Mouse (Mus musculus): ENCODE data around the gene Rps6.

Rps6 gene

DNA sequence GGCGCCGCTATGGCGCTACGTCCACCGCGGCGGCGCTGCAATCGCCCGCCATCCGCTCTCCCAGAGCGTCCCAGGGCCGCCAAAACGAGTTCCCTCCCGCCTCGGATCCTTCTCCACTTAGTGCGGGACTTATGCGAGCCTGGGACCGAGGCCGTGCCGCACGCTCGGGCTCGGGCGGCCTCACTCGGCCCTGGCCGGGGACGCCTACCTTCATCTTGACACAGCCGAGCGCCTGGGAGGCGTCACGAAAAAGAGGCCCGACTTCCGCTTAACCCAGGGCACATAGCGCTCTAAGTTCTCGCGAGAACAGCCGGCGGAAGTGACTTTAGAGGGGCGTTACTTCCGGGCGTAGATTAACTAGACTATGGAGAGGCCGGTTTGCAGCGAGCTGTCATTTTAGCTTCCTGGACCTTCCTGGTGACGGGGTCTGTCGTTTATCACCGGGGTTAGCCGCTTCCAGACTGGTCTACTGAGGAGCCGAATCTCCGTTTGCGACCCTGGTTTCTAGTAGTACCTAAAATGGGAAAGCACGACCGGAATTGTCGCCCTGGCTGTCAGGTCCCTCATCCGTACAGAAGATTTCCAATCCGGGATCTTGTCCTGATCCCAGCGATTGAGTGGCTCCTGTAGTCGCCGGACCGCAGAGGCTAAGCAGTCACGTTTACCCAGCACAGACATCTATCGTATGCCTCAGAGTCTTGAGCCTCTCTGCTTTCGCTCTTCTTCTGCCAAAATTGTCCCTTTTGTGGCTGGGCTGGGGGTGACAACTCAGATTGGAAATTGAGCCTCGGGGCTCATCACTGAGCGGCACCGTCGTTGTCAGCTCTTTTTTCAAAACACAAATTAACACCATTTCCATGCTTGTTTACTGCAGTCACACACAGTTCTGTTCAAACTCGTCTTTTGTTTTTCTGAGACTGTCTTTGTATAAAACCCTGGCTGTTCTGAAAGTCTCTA, at the start of gene Rps6:
Gene Rps6, minus strand, starts transcription at position 300 of the 957 bp plus-strand sequence.
- DNase-seq (ENCODE audit: low read depth): peak; percentile 91

DNA sequence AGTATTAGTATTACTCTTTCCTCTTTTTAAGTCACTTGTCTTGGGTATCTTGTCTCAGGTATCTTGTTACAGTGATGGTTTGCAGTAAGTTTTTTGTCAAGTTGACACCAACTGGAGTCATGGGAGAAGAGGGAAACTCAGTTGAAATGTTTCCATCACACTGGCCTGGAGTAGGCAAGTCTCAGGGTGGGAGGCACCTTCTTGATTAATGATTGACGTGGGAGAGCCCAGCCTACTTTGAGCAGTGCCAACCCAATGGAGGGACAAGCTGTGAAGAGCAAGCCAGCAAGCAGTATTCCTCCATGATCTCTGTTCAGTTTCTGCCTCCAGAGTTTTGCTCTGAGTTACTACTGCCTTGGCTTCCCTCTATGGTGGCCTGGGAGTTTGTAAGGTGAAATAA, 48.7 kb upstream of the Rps6 start:
- DNase-seq (ENCODE audit: low read depth): no peak

DNA sequence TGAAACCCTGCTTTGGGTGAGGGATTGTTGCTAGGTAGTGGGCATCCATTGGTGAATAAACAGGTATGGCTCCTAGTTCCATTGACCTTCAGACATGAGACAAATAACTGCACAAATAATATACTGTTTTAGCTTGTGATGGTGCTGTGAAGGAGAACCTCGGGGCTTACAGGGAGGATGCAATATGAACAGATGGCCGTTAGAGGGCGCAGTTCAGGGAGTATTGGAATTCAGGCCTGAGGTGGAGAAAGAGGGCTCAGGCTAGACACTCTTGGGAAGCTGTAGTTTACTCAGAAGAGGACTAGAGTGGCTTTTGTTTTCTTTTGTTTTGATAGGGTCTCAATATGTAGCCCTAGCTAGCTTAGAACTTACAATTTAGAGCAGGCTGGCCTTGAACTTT, 47.8 kb upstream of the Rps6 start:
- no peak for DNase-seq (ENCODE audit: low read depth)

DNA sequence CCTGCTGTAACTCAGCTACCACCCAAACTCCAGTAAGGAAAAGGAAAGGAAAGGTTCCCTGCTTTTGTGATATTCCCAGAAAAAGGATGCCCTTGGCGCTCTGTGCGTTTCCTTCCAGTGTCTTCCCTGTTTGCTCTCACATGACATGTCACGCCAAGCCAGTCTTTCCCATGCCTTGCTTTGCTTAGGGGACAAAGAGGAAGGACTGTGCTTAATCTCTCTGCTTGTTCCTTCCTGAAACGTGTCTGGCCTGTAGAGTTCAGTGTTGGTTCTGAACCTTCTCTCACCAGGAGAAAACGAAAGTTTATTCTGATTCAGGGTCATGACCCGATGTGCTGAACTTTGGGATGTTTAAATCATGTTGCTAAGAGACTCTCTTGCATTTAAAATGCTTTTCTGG, 45.1 kb upstream of the Rps6 start:
- no peak for DNase-seq (ENCODE audit: low read depth)

DNA sequence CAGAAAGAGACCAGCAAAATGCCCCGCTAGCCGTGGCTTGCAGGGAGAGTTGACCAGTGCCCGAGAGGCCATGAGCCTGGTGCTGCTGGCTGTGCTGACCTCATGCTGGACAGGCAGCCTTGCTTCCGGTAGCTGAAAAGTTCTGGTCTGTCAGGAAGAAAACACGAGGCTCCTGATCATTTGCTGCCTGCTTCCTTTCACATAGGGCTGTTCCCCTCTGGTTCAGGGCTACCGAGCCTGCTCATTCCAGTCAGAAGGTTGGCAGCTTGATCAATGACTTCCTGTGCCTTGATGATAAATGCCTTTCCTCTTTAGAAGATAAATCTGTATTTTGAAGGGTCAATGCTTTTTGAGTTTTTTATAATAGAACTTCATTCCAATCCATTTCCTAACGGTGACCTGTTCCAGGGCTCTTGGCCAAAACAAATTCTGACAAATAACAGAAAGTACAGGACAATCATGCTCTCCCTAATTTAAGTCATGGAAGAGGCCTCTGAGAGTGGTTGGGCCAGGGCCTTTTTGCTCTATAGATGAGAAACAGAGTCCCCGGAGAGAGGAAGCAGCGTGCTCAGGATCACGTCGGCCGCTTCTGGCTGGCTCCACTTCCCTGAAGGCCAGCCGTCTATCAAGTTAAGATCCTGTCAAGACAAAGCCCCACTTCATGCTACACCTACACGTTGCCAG, 41.7 kb upstream of the Rps6 start:
- peak; percentile 32 for DNase-seq (ENCODE audit: low read depth)

DNA sequence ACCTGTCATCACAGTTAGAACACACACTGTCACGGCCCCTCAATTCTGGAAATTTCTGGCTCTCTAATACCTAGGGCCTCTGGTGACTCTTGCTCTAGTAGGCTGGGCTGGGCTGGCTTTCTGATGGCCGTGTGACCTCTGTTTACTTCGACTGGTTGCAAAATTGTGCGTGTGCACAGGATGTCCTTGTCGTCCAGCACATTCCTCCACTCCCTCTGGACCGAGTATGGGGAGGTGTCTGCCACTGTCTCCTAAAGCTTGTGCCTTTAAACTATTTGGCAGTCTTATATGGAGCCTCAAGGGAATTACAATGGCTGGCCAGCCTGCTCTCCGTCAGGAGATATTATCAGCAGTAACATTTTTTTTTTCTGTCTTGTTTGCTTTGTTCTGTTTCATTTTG, 40.2 kb upstream of the Rps6 start:
- DNase-seq (ENCODE audit: low read depth): no peak

DNA sequence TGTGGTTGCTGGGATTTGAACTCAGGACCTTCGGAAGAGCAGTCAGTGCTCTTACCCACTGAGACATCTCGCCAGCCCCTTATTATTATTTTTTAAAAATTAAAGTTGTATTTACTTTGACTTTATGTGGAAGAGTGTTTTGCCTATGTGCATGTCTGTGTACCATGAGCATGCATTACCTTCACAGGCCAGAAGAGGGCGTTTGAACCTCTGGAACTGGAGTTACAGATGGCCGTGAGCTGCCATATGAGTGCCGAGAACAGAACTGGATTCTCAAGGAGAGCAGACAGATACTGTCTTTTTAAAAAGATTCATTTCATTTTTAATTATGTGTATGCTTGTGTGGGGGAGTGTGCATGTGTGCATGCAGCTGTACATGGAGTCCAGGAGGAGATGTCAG, 30.7 kb upstream of the Rps6 start:
- DNase-seq (ENCODE audit: low read depth): no peak

DNA sequence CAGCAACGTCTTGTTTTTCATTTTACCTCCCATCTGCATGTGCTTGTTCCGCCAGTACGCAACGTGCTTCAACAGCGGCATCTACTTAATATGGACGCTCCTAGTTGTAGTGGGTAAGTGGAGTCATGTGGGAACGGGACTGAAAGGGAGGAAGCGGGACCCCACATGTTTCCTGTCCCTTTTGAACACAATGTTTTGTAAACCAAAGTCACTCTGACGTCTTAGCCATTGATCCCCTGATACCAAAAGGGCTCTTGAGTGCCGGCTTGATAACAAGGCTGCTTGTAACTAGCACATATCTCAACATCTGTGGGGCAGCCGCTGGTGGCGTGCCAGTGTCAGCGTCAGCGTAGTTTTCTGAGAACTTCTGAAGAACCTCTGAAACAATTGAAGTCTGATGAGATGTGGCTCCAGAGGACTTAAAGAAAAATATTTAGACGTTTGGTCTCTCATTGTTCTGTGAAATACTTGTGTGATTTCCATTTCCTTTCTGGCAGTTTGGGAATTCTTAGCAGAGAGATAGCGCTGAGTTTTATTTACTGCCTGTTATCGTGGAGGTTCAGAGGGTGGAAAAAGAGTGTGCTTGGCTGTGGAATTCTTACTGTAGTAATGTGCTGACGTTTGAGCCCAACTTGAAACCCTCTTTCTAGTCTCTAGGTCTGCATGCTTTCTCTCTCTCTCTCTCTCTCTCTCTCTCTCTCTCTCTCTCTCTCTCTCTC, 29.1 kb upstream of the Rps6 start:
- DNase-seq (ENCODE audit: low read depth): no peak

DNA sequence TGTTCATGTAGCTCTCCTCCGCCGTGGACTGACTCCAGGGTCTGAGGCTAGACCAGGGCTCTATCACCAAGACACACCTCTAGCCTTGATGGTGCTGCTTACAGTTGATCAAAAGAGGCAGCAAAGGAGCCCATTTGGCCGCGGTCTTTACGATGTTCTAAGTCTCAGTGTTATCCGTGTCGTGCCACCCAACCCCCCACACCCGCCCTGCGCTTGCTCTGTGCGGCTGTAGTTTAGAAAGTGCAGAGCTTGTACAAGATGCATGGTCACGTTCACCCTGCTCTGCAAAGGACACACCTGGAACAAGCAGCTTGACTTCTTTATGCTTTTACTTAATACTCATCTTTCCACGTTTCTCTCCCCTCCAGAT, 28.6 kb upstream of the Rps6 start:
- no peak for DNase-seq (ENCODE audit: low read depth)

DNA sequence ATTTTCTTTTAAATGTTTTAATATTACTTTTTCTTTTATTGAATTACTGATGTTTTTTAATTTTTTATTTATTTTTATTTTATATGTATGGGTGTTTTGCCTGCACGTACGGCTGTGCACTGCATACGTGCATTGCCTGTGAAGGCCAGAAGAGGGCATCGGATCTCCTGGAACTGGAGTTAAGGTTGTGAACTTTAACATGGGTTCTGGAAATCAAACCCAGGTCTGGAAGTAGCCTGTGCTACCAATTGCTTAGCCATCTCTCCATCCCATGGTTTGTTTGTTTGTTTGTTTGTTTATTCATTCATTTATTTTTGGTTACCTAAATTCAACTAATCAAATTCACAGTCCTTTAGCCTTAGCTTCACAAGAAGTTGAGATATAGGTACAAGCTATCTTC, 27.7 kb upstream of the Rps6 start:
- no peak for DNase-seq (ENCODE audit: low read depth)

DNA sequence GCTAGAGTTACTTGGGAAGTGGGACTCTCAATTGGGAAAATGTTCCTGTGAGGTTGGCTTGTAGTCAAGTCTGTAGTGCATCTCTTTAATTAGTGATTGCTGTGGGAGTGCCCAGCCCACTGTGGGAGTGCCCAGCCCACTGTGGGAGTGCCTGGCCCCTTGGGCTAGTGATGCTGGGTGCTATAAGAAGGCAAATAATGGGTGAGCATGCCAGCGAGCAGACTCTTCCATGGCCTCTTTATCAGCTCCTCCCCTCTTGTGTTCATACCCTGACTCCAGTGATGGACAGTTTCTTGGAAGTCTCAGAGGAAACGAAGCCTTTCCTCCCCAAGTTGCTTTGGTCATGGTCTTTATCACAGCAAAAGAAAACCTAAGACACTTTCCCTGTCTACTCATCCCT, 25.2 kb upstream of the Rps6 start:
- no peak for DNase-seq (ENCODE audit: low read depth)

DNA sequence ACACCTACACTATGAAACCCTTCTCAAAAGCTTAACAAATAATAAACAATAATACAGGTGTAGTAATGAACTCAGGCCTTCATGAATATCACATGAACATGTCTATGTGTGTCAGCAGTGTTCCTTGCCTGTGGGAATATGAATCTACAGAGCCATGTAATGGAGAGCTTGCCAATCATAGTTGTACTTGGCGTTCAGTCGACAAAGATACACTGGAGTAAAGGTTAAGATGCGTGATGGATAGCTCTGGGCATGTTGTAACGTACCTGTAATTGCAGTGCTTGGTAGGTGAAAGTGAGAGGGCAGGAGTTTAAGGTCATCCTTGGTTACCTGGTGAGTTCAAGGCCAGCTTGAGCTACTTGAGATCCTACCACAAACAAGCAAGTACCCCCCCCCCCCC, 24.0 kb upstream of the Rps6 start:
- DNase-seq (ENCODE audit: low read depth): no peak

DNA sequence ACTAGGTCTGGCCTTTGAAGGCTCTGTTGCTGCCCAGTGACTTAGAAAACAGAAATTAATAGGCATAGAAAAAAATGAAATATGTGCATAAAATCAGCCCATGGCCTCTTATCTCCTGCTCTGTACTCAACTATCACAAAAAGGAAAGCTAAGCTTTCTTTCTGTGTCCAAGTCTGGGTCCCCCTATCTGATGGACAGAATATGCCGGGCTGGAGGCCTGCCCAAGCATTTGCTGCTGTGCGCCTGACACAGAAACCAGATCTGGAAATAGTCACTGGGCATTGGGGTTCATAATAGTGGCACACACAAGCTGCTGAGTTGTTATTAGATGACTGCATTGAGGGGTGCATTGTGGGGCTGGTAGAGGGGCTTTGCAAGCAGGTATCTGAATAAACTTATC, 22.3 kb upstream of the Rps6 start:
- DNase-seq (ENCODE audit: low read depth): no peak

DNA sequence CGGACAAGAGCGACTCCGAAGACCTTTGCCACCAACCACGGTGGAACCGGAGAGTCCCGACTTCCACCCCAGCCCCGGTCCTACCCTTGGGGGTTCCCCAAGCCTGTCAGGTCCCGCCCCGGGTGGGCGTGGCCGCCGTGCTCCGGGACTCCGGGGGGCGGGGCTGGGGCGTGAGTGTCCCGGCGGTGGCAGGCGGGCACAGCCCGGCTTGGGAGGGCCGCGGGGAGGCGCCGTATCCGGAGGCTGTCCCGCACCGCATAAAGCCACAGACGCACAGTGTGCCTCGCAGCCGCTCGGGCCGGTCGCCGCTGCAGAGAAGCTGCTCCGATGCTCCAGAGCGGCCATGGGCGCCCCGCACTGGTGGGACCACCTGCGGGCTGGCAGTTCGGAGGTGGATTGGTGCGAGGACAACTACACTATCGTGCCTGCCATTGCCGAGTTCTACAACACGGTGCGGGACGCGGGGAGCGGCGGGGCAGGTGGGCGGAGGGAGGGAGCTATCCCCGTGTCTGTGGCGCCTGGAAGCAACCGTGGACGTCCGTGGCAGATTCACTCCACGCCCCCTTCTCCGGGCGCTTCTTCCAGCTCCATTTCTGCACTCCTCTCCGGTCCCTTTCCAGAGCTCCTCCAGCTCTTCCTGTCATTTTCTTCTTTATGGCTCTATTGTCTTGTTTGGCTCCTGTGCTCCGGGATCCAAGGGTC, 17.1 kb upstream of the Rps6 start, which contains the start of gene Acer2:
Gene Acer2, plus strand, starts transcription at position 251 of the 702 bp plus-strand sequence.
- DNase-seq (ENCODE audit: low read depth): no peak

DNA sequence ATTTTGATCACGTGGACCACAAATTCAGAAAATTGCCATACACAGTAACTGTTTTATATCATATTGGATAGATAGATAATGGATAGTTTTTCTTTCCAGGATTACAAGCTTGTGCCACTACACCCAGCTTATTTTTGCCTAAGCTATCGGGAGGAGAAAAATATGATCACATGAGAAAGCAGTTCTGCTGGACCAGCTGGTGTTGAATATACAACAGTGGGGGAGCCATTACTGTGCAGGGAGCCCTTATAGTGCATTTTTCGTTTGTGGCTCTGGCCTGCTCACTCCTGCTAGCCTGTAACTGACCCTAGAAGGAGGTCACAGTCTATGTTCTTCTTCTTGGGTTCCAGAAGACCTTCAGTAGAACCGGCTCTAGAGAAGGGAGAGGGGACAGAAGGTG, 15.9 kb upstream of the Rps6 start:
- DNase-seq (ENCODE audit: low read depth): no peak

DNA sequence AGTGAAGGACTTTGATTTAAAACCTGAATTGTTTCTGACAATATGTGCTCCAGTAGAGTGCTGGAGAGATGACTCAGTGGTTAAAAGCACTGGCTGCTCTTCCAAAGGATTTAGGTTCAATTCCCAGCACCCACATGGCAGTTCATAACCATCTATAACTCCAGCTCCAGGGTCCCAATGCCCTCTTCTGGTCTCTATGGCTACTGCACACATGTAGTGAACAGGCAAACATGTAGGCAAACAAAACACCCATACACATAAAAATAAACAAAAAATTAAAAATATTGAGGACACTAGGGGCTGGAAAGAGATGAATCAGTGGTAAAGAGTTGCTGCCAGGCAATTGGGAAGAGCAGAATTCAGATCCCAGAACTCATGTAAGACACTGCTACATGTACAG, 14.8 kb upstream of the Rps6 start:
- DNase-seq (ENCODE audit: low read depth): no peak

DNA sequence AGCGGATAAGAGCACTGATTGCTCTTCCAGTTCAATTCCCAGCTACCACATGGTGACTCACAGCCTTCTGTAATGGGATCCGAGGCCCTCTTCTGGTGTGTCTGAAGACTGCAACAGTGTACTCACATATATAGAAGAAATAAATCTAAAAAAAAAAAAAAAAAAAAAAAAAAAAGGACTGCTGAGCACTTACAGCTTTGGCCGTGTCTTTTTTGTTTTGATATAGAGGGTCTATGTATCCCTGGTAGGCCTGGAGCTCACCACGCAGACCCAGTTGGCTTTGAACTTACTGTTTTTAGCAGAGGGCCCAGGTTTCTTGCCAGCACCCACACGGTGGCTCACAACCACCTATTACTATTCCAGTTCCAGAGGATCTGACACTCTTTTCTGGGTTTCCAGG, 6.9 kb upstream of the Rps6 start:
- DNase-seq (ENCODE audit: low read depth): no peak

DNA sequence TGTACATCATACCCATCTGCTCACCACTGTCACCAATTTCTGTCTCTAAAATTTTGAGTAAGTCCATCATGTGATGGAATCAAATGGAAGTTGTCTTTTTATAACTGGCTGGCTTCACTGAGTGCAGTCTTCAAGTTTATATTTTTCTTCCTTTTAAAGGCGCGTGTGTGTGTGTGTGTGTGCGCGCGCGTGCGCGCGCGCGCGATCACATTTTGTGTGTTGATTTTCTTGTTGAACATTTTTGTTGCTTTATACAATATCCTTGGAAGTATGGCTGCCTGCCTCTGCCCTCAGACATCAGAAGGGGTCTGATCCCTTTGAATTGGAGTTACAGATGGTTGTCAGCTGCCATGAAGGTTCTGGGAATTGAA, 843 bp upstream of the Rps6 start:
- DNase-seq (ENCODE audit: low read depth): no peak

DNA sequence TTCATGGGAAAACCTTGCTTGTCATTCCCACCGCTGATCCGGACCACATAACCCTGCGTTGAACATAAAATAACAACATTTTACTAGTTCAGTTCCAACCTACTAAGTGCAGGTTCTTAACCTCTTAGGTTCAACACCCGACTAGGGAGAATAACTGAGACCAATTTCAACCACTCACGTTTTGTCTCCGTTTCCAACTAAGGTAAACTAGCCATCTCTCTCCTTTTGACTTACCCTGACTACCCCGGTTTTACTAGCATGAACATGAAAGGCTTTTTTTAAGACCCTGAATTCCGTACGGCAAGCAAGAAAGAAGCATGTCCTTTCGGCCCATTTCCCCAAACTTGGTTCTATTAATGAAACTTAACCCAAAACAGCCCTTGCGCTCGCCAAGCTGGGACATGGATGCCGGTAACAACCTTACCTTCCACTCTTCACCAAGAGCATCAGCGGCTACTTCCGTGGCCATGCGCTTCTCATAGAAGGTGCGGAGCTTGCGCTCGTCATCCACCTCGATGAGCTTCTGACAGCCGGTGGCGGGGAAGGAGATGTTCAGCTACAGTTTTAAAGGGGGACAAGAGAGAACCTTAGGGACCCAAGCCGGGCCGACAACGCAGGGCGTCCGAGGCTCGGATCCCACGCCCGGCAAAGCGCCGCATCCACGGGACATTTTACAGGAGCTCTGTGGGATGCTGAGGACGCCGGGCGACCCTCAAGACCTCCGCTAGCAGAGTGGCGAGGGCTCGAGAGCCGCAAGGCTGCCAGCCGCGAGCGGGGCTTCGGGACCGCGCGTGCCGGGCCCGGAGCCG, 704 bp downstream of the Rps6 start:
- DNase-seq (ENCODE audit: low read depth): no peak

DNA sequence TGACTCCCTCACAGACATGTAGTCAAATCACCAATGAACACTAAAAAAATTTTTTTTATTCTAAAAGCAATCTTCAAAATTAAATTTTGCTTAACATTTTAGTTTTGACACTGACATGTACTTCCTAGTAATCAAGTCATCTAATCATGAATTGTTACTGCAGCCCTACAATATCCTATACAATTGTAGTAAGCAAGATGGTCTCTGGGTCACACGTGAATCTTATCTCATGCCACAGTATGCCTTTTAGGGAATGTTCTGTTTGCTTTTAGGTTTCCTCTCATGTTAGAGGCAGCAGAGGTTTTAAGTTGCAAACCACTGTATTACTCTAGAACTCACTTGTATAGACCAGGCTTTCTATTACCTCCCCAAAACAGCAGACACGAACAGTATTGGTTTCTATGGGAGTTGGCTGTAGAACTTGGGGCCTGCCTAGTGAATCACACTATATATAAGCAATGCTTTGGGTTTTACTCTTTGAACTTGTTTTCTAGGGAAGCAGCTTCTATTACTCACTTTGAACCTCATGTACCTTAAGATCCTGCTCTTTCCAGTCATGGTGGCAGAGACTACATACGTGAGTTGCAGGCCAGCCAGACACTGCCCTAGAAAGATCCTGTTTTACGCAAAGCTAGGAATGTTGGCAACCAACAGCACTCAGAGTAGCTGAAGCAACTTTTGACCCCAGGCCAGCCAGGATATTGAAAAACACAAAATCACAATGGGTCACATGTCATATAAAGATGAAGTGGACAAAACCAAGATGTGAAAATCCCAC, 4.2 kb downstream of the Rps6 start:
- no peak for DNase-seq (ENCODE audit: low read depth)

DNA sequence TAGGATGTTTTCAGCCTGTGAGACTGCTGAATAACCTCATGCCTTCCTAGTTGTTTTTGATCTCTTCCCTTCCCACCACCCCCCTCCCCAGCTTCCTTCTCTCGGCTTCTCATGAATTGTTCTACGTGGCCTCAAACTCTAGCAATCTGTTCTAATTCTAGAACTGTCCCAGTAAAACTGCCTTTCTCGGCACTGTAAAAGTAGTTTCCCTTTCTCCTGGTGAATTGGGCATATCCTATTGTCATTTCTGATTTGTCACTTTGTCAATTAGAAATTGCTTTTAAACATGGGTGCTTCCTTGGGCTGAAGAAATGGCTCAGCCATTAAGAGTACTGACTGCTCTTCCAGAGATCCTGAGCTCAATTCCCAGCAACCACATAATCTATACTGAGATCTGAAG, 5.2 kb downstream of the Rps6 start:
- no peak for DNase-seq (ENCODE audit: low read depth)
